Mouse (Mus musculus): Measurements from ENCODE around the gene Itk. TPM values are rescaled to one million over a fixed set of nuclear protein-coding genes. Genes with fewer than 3 reads are reported as not detected.

The Itk gene
- polyA plus RNA-seq, 3 experiments from 2014 or later = 82.4 to 182 (median 158) TPM

- no peak for ATAC-seq
Measured at GRCm38 (mm10) chr11:46392890-46393289, 3.6 kb upstream of the Itk start.

GRCm38 (mm10) chr11:46390621-46391020 is 1.3 kb upstream of the Itk start:
- ATAC-seq = no peak

DNA sequence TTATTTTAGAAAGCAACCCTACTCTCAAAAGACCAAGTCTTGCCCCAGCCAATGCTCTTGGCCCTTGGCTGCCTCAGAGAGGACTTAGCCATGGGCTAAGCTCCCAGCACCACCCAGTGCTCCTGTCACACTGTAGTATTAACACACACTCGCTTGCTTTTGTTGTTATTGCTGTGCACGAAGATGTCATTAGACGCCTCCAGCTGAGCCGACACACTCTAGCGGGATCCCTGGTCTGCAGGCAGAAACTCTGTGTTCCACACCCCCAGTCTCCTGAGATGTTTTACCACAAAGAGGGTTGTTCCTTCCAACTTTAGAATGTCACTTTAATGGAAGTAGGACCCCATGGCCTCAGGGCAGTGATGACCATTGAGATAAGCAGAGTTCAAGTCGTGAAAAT is 877 bp downstream of the Itk start:
- no peak for ATAC-seq

GRCm38 (mm10) chr11:46387061-46387460 is 2.3 kb downstream of the Itk start:
- no peak for ATAC-seq

- peak; percentile 45 for ATAC-seq
Measured at GRCm38 (mm10) chr11:46386556-46386955, 2.8 kb downstream of the Itk start.

- no peak for ATAC-seq
Measured at GRCm38 (mm10) chr11:46384925-46385324, 4.4 kb downstream of the Itk start.

DNA sequence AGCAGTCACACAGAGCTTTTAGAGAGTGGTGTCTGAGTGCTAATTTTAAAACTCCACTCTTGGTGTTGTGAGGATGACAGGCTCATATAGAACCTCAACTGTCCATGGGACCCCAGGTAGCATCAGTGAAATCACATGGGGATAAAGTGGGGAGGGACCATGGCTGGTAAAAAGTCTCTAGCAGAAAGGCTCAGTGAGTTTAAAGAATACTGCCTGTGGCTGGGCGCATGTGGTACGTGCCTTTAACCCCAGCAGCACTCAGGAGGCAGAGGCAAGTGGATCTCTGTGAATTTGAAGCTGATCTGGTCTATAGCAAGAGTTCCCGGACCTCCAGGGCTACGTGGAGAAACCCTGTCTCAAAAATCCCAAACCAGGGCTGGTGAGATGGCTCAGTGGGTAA is 6.8 kb downstream of the Itk start:
- ATAC-seq = no peak

DNA sequence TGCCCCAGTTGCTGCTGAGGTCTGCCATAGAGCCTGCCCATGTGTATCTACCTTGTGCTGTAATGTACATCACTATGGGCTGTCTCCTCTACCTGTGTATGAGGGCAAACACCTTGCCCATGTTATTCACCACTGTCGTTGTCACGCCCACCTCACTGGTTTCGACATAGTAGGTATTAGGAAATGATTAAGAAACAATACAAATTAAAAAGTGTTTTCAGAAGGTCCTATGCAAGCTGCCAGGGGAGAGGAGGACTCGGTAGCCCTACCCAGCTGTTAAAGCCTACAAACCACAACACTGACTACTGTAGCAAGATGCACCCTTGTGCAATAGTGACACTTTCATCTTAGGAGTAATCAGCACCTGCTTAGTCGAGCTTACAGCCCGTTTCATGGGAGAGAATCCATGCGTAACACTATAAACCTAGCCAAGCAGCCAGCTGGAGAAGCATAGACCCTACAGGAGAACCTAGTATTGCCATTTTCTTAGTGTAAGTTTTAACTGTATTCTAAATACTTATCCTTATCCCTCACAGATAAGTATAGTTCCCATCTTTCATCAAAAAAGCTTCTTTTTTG is 9.1 kb downstream of the Itk start:
- peak; percentile 46 for ATAC-seq

DNA sequence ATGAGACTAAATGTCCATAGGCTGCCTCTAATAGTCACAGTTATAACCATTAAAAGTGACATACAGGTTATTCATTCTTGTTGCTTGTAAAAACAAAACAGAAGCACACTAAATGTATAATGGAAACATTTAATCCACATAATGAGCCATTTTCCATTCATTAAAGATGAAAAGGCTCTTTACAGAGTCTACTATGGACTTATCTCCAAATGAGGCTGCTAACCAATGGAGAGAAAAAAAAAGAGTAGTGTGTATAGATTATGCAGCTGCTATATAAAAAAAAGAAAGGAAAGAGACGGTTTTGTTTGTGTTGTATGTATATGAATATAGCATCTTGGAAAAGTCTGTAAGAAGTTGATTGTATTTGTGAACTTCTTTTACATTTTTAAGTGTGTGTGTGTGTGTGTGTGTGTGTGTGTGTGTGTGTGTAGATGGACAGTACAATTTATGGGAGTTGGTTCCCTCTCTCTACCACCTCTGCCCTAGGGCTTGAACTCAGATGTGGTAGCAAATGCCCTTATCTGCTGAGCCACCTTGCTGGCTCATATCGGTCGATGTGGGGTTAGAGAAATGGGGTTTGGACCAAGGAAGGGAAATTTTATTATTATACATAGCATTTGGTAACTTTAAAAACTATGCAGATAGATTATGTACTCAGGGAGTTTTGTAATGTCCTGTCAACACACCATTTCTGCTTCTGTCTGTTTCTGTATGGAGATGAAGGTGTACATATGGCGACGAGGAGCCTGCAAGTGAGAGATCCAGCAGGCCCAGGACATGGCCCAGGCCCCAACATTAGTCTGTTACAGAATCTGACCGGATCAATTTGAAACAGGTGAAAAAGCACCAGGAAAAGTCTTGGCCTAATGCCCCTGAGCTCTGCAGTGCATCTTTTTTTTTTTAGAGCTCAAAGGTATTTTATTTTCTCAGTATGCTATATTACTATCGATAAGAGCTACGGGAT is 11.2 kb downstream of the Itk start:
- no peak for ATAC-seq

- ATAC-seq = peak; percentile 9
Measured at GRCm38 (mm10) chr11:46377316-46377715, 12.0 kb downstream of the Itk start.

DNA sequence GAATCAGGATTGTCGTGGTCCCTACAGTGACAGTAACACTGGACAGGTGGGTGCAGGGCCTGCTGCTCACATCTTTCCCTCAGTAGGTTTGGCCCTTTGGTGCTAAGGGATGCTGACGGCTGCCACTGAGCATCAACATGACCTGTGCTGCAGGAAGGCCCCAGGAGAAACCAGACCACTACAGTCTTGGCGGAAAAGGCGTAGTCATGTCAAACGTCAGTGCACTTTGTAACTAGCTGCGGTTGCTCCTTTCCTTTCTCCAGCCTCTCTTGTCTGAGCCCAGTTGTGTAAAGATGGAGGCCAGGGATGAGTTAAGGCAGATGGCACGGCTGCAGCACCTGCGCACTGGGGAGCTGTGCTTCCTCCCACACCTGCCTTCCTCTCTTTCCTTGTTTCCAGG is 14.3 kb downstream of the Itk start:
- ATAC-seq = no peak

DNA sequence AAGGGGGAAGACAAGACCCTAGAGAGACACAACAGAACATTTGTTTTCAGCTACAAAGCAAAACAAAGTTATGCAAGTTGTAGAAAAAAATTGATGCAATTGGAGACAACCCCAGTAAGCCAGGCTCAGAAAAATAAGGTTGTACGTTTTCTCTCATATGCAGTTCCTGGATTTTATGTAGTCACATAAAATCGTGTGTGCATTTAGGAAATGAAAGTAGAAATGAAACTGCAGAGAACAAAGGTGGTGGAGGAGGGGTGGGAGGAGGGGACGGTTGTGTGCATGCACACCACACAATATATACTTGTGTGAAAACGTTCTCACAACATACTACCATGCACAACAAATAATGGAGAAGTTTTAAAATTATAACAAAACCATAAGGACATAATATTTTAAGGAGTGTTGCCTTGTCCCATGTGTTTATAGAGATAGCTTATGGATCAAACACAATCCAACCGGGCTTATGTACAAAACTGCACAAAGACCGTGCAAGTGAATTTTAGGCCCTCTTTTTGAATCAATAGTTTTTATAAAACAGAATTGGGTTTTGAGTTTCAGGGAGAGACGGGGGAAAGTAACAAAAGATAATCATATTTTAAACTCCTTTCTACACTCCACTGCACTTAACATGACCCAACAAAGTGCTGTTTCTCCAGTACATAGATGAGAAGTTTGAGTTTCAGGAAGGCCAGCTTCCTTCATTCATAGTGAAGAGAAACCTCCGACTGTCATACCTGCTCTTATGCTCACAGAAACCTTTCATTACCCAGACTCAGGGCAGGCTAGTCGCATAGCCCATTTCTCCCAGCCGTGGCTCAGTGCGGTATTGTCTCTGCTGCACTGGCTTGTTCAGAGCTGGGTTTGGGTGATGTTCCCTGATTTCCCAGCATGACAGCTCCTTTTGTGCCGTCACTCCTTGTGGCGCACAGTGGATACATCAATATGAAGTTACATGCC is 16.0 kb downstream of the Itk start:
- peak; percentile 39 for ATAC-seq

DNA sequence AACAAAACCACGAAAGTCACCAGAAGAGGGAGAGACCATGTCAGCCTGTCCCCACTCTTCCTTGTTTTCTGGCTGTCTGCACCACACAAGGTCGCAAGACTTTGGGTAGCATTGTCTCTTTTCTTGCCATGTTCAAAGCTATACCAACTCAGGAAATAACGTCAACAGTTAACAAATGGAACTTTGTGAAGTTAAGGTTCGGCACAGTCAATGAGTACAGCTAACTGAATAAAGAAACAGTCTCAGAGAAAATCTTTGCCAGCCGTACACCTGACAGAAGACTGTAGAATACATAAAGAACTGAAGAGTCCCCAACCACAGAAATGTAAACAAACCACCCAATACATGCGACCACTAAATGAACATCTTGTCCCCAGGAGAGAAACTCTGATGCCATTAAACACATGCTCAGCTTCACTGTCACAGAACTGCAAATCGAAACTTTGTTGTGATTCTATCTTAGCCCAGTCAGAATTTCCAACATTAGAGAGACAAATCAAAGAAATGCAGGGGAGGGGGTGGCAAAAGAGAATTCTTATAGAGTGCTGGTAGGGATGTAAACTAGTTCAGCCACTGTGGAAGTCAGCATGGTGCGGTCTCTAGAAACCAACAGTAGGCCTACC is 16.9 kb downstream of the Itk start:
- ATAC-seq = peak; percentile 55

GRCm38 (mm10) chr11:46371250-46371649 is 18.1 kb downstream of the Itk start:
- ATAC-seq = no peak

- no peak for ATAC-seq
Measured at GRCm38 (mm10) chr11:46370457-46370856, 18.9 kb downstream of the Itk start.

GRCm38 (mm10) chr11:46366357-46366756 is 23.0 kb downstream of the Itk start:
- no peak for ATAC-seq

DNA sequence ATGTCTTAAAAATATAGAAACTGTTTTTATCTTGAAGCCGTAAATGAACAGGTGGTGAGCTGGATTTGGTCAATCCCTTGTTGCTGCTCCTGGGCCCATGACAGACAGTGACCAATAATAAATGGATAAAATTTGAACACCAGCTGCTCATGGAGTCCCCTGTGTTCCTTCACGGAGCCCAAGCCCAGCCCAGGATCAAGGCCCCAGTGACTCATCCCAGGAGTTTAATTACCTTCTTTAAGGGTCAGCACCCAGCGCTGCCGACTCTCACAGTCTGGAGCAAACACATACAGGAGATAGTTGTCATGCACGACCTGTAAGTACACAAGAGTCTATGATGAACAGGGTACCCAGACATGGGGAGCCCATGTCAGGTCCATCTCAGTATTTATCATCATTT is 23.6 kb downstream of the Itk start:
- ATAC-seq = no peak

DNA sequence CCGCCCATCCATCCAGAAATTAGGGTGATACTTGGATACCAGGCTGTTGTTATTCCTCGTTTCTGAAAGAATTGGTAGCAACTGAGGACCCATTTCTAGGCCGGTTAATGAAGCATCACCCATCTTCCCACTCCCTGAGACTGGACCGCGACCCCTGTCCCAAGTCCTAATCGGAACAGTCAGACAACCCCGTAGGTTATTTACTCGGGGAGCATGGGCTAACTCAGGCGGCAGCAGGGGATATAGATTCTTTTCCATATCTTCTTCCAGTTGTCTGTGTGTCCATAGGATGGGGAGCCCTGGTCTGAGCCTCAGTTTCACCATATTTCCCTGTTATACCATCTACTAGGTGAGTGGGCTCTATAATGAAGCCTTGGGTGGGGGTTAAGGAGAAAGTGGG is 25.5 kb downstream of the Itk start:
- ATAC-seq = no peak

GRCm38 (mm10) chr11:46362061-46363022 is 27.0 kb downstream of the Itk start:
- peak; percentile 58 for ATAC-seq

- no peak for ATAC-seq
Measured at GRCm38 (mm10) chr11:46360991-46361665, 28.2 kb downstream of the Itk start.

DNA sequence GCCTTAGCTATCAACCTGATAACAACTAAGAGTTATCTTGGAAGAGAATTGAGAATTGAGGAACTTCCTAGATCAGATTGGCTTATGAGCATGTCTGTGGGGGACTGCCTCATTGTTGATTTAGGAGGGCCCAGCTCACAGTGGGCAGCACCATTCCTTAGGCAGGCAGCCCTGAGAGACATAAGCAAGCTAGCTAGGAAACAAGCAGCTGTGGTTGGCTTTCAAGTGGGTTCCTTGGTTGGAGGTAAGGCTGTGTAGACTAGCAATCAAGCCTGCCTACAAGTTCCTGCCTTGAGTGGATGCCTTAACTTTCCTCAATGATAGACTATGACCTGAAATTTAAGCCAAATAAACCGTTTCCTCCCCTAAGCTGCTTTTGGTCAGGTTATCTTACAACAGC is 30.9 kb downstream of the Itk start:
- no peak for ATAC-seq
